Mouse (Mus musculus) hindbrain, embryonic 10.5 days (tissue): ENCODE data around the gene Cybb. TPM values are rescaled to one million over a fixed set of nuclear protein-coding genes. Genes with fewer than 3 reads are reported as not detected.

Experiments used
- DNase-seq: peaks from one replicate; pipeline ENCODE4 v3.0.0-alpha.2; 2017; ENCODE audit warnings: low spot score
- H3K27ac ChIP-seq: fragments of 300-500 bp; sonication (generic); 2 replicates; pipeline ENCODE4 v1.5.1; 2016; ENCODE audit warnings: mild to moderate bottlenecking, moderate library complexity
- H3K27me3 ChIP-seq: fragments of 300-500 bp; sonication (generic); 2 replicates; pipeline ENCODE4 v1.6.1; 2016; ENCODE audit warnings: mild to moderate bottlenecking; ENCODE audit not compliant: poor library complexity, insufficient read depth, severe bottlenecking
- H3K36me3 ChIP-seq: fragments of 300-500 bp; sonication (generic); 2 replicates; pipeline ENCODE4 v1.6.1; 2016; ENCODE audit warnings: mild to moderate bottlenecking, moderate library complexity
- H3K4me1 ChIP-seq: fragments of 300-500 bp; sonication (generic); replicated peaks from 2 replicates; pipeline ENCODE4 v1.6.1; 2016; ENCODE audit warnings: mild to moderate bottlenecking
- H3K4me3 ChIP-seq: fragments of 300-500 bp; sonication (generic); 2 replicates; pipeline ENCODE4 v1.5.1; 2016; ENCODE audit warnings: mild to moderate bottlenecking, moderate library complexity
- H3K9me3 ChIP-seq: fragments of 300-500 bp; sonication (generic); 2 replicates; pipeline ENCODE4 v1.6.1; 2016; ENCODE audit warnings: mild to moderate bottlenecking, moderate library complexity
- WGBS: fragments of 180-500 bp; shearing (Covaris S2); methylation state at CpG from one replicate; pipeline ENCODE4 v1.1.7; 2016; 5-methylcytosine and 5-hydroxymethylcytosine counted together
- polyA plus RNA-seq: library from polyadenylated mRNA; unstranded; fragments of >200 nt; fragmentation: Nextera tagmentation; extraction: Ambion mirVana; gene quantifications from 2 replicates; pipeline ENCODE4 v1.2.1, GENCODE M21; 2016

The Cybb gene
- polyA plus RNA-seq, 1 experiment from 2014 or later = 0.84 TPM

DNA sequence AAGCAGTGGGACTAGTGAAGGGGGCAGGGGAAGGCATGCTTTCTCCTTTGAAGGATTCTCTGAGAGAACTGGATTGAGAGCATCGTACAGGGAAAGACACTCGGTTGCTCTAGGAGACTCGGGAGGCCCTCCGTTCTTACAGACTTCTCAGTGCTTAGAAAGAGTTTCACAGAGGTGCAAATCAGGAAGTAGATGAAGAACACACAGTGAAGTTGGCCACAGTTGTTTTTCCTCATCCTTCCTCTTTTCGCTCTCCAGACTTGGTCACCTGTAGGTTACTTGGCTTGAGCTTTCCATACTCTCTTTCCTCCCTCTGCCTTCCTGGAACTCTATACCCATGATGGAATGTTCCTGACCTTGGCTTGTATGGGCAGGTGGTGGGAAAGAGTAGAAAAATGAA, 35.2 kb downstream of the Cybb start:
- no peak overlapping the region for H3K27ac ChIP-seq
- no peaks in the 10 kb centered on the region for H3K9me3 ChIP-seq
- no peaks in the 10 kb centered on the region for H3K27me3 ChIP-seq
- no peaks in the 10 kb centered on the region for H3K4me1 ChIP-seq
- WGBS = 87% methylated on average over 5 of the region's 5 CpGs
- DNase-seq = no peak
- H3K36me3 ChIP-seq = no peaks in the 10 kb centered on the region
- no peak overlapping the region for H3K4me3 ChIP-seq

DNA sequence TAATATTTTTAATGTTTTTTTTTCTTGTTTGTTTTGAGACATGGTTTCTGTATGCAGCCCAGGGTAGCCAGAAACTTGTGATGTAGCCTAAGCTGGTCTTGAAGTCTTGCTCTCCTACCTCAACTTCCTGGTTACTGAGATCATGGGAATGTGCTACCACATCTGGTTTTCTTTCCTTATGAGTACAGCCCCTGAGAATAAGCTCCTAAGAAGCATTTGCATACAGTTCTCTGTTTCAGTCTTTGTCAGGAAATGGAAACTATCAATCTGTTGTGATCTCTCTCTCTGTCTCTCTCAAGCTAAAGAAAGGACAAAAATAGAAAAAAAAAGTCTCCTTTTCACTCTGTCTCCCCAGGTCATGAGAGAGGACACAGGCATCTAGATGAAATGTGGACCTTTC, 40.3 kb downstream of the Cybb start:
- Histone ChIP-seq H3K27me3 (no peaks in the 10 kb centered on the region), H3K36me3 (no peaks in the 10 kb centered on the region), H3K9me3 (no peaks in the 10 kb centered on the region), H3K4me3 (no peak overlapping the region), H3K4me1 (no peaks in the 10 kb centered on the region), H3K27ac (no peak overlapping the region)
- DNase-seq = no peak

GRCm38 (mm10) chrX:9441102-9441501, 46.5 kb downstream of the Cybb start:
- WGBS = 67% methylated on average over 4 of the region's 4 CpGs
- H3K4me1 ChIP-seq = no peaks in the 10 kb centered on the region
- H3K9me3 ChIP-seq = no peaks in the 10 kb centered on the region
- no peak overlapping the region for H3K4me3 ChIP-seq
- no peaks in the 10 kb centered on the region for H3K36me3 ChIP-seq
- no peak for DNase-seq
- H3K27ac ChIP-seq = no peak overlapping the region
- no peaks in the 10 kb centered on the region for H3K27me3 ChIP-seq

DNA sequence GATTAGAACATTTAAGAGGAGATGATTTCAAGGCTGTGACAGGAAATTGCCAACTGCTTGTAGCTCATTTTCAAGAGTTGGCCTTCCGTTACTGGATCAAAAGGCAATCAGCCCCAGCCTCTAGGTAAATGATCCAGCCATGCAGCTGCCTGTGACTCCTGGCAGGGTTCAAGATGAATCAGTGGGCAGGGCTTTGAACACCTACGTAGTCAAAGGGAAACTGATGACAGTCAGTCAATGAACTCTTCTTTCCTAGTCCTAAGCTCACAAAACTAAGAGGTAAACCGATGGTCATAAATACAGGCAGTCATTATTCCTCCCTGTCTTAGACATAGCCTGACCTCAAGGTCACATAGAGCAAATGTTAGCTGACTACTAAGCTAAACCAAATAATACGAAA, 47.0 kb downstream of the Cybb start:
- no peaks in the 10 kb centered on the region for H3K4me1 ChIP-seq
- H3K27ac ChIP-seq = no peak overlapping the region
- DNase-seq = no peak
- H3K4me3 ChIP-seq = no peak overlapping the region
- no peaks in the 10 kb centered on the region for H3K36me3 ChIP-seq
- 86% methylated on average over 4 of the region's 4 CpGs for WGBS
- no peaks in the 10 kb centered on the region for H3K9me3 ChIP-seq
- no peaks in the 10 kb centered on the region for H3K27me3 ChIP-seq

DNA sequence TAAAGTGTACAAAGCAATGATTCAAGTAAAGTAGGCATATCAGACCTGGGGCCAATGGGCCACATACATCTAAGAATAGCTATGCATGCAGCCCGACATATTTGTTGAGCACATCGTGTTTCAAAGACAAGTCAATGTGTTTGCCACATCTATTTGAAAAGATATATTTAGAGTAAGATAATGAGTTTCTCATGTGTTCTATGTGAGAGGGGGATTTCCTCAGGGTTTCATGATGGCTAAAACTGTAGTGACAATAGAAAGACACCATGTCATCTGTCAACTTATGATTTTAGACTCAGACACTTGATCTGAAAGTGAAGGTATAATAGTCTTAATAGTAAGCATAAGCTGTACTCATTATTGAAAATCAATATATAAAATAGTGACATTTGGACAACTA, 48.3 kb downstream of the Cybb start:
- H3K4me3 ChIP-seq = no peak overlapping the region
- no peaks in the 10 kb centered on the region for H3K4me1 ChIP-seq
- H3K9me3 ChIP-seq = no peaks in the 10 kb centered on the region
- H3K27me3 ChIP-seq = no peaks in the 10 kb centered on the region
- WGBS = 90% methylated on average over 2 of the region's 2 CpGs
- H3K27ac ChIP-seq = no peak overlapping the region
- H3K36me3 ChIP-seq = no peaks in the 10 kb centered on the region
- no peak for DNase-seq

GRCm38 (mm10) chrX:9413889-9414288, 73.7 kb downstream of the Cybb start:
- whole genome bisulfite sequencing = 82% methylated on average over 5 of the region's 5 CpGs
- H3K36me3 ChIP-seq = no peaks in the 10 kb centered on the region
- DNase-seq = no peak

More at GRCm38 (mm10) chrX:9413889-9414288, 73.7 kb downstream of the Cybb start:
- Histone ChIP-seq H3K9me3 (no peaks in the 10 kb centered on the region), H3K27ac (no peak overlapping the region), H3K4me3 (no peak overlapping the region), H3K27me3 (no peaks in the 10 kb centered on the region), H3K4me1 (no peaks in the 10 kb centered on the region)

Other genes starting within 250 kb of the Cybb start
- gene Gm14862, start 230.9 kb downstream of the Cybb start, polyA plus RNA-seq = not detected in 2 replicates
- 2.1 and 2.5 TPM in 2 replicates for gene Xk, start 215.0 kb downstream of the Cybb start, polyA plus RNA-seq
- gene H2al1m, start 204.0 kb downstream of the Cybb start, polyA plus RNA-seq = not detected in 2 replicates
- not detected in 2 replicates for gene H2al1k, start 137.1 kb downstream of the Cybb start, polyA plus RNA-seq
- gene H2al1o, start 84.6 kb upstream of the Cybb start, polyA plus RNA-seq = not detected in 2 replicates
- 14.3 and 15.8 TPM in 2 replicates for gene Dynlt3, start 175.2 kb upstream of the Cybb start, polyA plus RNA-seq